Mouse (Mus musculus) hindbrain, embryonic 10.5 days (tissue): ENCODE data around the gene Dnaja2. TPM values are rescaled to one million over a fixed set of nuclear protein-coding genes. Genes with fewer than 3 reads are reported as not detected.
A peak's percentile ranks its signal among the peaks of the same experiment; 100 is the strongest.

Experiments used
- DNase-seq: peaks from one replicate; pipeline ENCODE4 v3.0.0-alpha.2; 2017; ENCODE audit warnings: low spot score
- H3K27ac ChIP-seq: fragments of 300-500 bp; sonication (generic); 2 replicates; pipeline ENCODE4 v1.5.1; 2016; ENCODE audit warnings: mild to moderate bottlenecking, moderate library complexity
- H3K27me3 ChIP-seq: fragments of 300-500 bp; sonication (generic); 2 replicates; pipeline ENCODE4 v1.6.1; 2016; ENCODE audit warnings: mild to moderate bottlenecking; ENCODE audit not compliant: poor library complexity, insufficient read depth, severe bottlenecking
- H3K36me3 ChIP-seq: fragments of 300-500 bp; sonication (generic); 2 replicates; pipeline ENCODE4 v1.6.1; 2016; ENCODE audit warnings: mild to moderate bottlenecking, moderate library complexity
- H3K4me1 ChIP-seq: fragments of 300-500 bp; sonication (generic); replicated peaks from 2 replicates; pipeline ENCODE4 v1.6.1; 2016; ENCODE audit warnings: mild to moderate bottlenecking
- H3K4me3 ChIP-seq: fragments of 300-500 bp; sonication (generic); 2 replicates; pipeline ENCODE4 v1.5.1; 2016; ENCODE audit warnings: mild to moderate bottlenecking, moderate library complexity
- H3K9me3 ChIP-seq: fragments of 300-500 bp; sonication (generic); 2 replicates; pipeline ENCODE4 v1.6.1; 2016; ENCODE audit warnings: mild to moderate bottlenecking, moderate library complexity
- WGBS: fragments of 180-500 bp; shearing (Covaris S2); methylation state at CpG from one replicate; pipeline ENCODE4 v1.1.7; 2016; 5-methylcytosine and 5-hydroxymethylcytosine counted together
- polyA plus RNA-seq: library from polyadenylated mRNA; unstranded; fragments of >200 nt; fragmentation: Nextera tagmentation; extraction: Ambion mirVana; gene quantifications from 2 replicates; pipeline ENCODE4 v1.2.1, GENCODE M21; 2016

Dnaja2 gene
- polyA plus RNA-seq, 1 experiment from 2014 or later, result 173 TPM

DNA sequence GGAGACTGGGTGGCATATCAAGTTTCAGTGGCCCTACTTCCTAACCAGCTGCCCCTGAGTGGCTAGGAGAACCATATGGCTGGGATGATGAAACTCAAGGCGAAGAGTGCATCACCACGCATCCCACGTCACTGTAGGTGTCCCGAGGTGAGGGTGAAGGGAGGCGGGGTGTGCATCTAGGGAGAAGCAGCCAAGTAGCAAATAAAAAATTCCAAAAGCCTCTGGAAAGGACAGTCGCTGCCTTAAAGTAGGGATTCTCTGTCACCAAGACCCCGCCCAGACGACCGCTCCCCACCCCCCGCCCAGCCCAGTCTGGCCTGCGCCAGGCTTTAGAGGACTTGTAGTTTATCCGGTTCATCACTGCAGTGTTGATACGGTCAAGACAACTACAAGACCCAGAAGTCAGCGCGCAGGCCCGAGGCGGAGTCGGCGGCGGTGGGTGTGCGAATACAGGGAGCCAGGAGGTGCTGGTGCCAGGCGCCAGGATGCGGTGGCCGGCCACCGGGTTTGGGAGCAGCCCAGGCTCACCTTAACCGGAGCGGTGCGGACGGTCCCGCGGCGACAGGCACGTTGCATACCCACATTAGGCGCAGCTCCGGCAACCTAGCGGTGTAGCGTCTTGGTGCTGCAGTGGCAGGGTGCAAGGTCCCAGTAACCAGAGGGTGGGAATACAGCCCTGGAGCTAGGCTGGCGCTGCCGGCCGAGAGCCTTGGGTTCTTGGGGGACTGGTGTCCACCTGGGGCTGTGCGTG, 62.8 kb downstream of the Dnaja2 start, which contains the start of gene Gpt2:
Gpt2 (plus strand) TSS at position 452 of the 751 bp plus-strand sequence.
- Histone ChIP-seq H3K27me3 (0 out of 2 replicates have a peak, but pooled peaks cover 7% of the 10 kb centered on the region), H3K27ac (peak within 1 kb of the TSS; percentile 87), H3K9me3 (no peaks in the 10 kb centered on the region), H3K36me3 (no peaks in the 10 kb centered on the region), H3K4me1 (peaks cover 21% of the 10 kb centered on the region), H3K4me3 (peak within 1 kb of the TSS; percentile 86)
- WGBS, result 0% methylated on average over 41 of the region's 41 CpGs
- peak; percentile 96 for DNase-seq

DNA sequence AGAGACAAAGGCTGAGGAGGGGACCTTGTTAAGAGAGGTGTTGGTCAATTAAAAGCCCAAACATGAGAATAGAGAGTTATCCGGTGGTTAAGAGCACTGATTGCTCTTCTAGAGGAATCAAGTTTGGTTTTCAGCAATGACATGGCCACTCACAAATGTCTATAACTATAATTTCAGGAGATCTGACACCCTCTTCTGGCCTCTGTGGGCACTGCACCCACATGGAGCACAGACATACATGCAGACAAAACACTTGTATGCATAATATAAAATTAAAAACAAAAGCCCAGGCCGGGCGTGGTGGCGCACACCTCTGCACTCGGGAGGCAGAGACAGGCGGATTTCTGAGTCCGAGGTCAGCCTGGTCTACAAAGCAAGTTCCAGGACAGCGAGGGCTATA, 65.6 kb downstream of the Dnaja2 start:
- 0 out of 2 replicates have a peak, but pooled peaks cover 7% of the 10 kb centered on the region for H3K27me3 ChIP-seq
- H3K27ac ChIP-seq, result no peak overlapping the region
- DNase-seq, result no peak
- no peak overlapping the region for H3K4me3 ChIP-seq
- H3K36me3 ChIP-seq, result no peaks in the 10 kb centered on the region
- H3K9me3 ChIP-seq, result no peaks in the 10 kb centered on the region
- H3K4me1 ChIP-seq, result peaks cover 21% of the 10 kb centered on the region
- 94% methylated on average over 8 of the region's 8 CpGs for WGBS

DNA sequence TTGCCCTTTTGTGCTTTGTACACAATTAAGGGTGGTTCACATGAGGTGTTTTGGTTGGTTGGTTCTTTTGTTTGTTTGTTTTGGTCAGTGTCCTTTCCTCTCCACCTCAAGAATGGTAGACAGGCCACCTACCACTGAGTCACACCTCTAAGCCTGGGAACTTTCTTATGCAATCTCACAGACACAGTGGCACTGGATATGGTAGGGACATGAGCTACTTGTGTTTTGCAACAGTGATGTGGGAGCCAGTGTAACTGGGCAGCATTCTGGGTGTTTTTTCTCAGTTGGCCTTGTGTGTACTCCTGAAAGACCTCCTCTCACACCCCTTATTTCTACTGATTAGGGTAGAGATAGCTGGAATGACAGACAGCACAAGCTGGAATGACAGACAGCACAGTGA, 66.5 kb downstream of the Dnaja2 start:
- Histone ChIP-seq H3K9me3 (no peaks in the 10 kb centered on the region), H3K27ac (no peak overlapping the region), H3K27me3 (0 out of 2 replicates have a peak, but pooled peaks cover 2% of the 10 kb centered on the region), H3K4me3 (no peak overlapping the region), H3K4me1 (peaks cover 16% of the 10 kb centered on the region), H3K36me3 (no peaks in the 10 kb centered on the region)
- no peak for DNase-seq

DNA sequence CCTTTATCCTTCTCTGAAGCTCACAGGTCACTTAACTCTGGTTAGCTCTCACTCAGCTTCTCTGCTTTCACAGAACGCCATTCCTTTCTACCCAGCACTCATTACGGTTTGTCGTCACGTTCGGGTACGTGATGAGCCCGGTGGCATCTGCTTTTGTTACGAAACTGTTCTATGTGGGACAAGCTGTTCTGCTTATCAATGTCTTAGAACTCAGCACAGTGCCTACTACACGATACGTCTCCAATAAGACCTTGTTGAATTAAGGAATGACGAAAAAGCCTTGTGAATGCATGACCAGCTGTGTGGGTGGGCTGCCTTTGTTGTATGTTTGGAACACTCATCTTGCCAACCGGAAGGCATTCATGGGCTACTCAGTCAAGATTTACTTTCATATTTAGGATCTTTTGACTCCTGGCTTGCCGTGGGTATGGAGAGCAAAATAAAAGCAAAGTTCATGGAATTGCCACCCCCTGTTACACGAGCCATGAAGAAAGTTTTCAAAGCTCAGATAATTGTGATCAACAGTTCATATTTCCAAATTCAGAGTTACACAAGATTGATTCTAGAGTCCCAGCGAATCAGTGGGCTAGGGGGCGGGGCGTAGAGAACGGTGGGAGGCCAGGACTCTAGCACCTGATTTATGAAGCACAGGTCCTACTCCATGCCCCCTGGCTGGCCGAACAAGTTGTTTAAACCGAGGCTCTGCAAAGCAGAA, 67.1 kb downstream of the Dnaja2 start:
- peaks cover 11% of the 10 kb centered on the region for H3K4me1 ChIP-seq
- no peaks in the 10 kb centered on the region for H3K36me3 ChIP-seq
- no peaks in the 10 kb centered on the region for H3K27me3 ChIP-seq
- 79% methylated on average over 20 of the region's 20 CpGs for WGBS
- no peak for DNase-seq
- H3K27ac ChIP-seq, result no peak overlapping the region
- no peaks in the 10 kb centered on the region for H3K9me3 ChIP-seq
- H3K4me3 ChIP-seq, result no peak overlapping the region

Other genes starting within 250 kb of the Dnaja2 start
- gene Mylk3, start 169.0 kb downstream of the Dnaja2 start, polyA plus RNA-seq, result 1.2 and 1.3 TPM in 2 replicates
- 39.8 and 42.9 TPM in 2 replicates for gene 4921524J17Rik, start 122.5 kb downstream of the Dnaja2 start, polyA plus RNA-seq
- gene Gpt2, start 62.8 kb downstream of the Dnaja2 start, polyA plus RNA-seq, result 32.2 and 35.3 TPM in 2 replicates
- 17.9 and 18.3 TPM in 2 replicates for gene Neto2, start 145.6 kb upstream of the Dnaja2 start, polyA plus RNA-seq